33 mouse cellular contexts compared by ENCODE assay signal in genomic region chr13:60032586-60032985, GRCm38 (mm10).
DNase-seq lines count a peak whose midpoint lies in the region; ATAC-seq lines count a peak whose summit lies in the region.
"Had no signal": no experiment of that assay in that cellular context is flagged by ENCODE, and none has a peak within 500 bp of the region (broad histone marks: within the 10 kb centered on the region; RNA-seq: fewer than 3 reads in every experiment).

No protein-coding gene starts in this region.

- 0 out of 2 replicates have a peak, but pooled peaks cover 8% of the 10 kb centered on the region for H3K4me1 ChIP-seq in limb, embryonic 15.5 days
- no peaks in the 10 kb centered on the region for H3K4me1 ChIP-seq in limb, embryonic 10.5 days
- H3K4me1 ChIP-seq: embryonic facial prominence, embryonic 12.5 days; forebrain, embryonic 10.5 days; kidney, embryonic 15.5 days; liver, embryonic 13.5 days had no signal

- H3K4me2 ChIP-seq in limb, embryonic 15.5 days: no peak overlapping the region
- H3K4me2 ChIP-seq: embryonic facial prominence, embryonic 12.5 days; forebrain, embryonic 15.5 days; heart, embryonic 13.5 days; kidney, embryonic 15.5 days; liver, embryonic 13.5 days; neural tube, embryonic 15.5 days had no signal

- no peak overlapping the region for H3K27ac ChIP-seq in limb, embryonic 15.5 days
- no peak overlapping the region for H3K27ac ChIP-seq in limb, embryonic 10.5 days
- H3K27ac ChIP-seq: embryonic facial prominence, embryonic 12.5 days; forebrain, embryonic 10.5 days; forebrain, embryonic 15.5 days; heart, embryonic 13.5 days; kidney, embryonic 15.5 days; layer of hippocampus, adult 2 months; left cerebral cortex, adult 2 months; liver, embryonic 13.5 days; neural tube, embryonic 15.5 days had no signal

- no peaks in the 10 kb centered on the region for H3K9me3 ChIP-seq in limb, embryonic 15.5 days
- no peaks in the 10 kb centered on the region; the same call in 1 of the 2 replicates for H3K9me3 ChIP-seq in limb, embryonic 10.5 days (replicated peaks)
- H3K9me3 ChIP-seq: embryonic facial prominence, embryonic 12.5 days; forebrain, embryonic 15.5 days; heart, embryonic 13.5 days; kidney, embryonic 15.5 days; liver, embryonic 13.5 days; neural tube, embryonic 15.5 days had no signal

- 86% methylated on average over 5 of the region's 5 CpGs for WGBS in limb, embryonic 15.5 days
- WGBS in limb, embryonic 10.5 days: 90% methylated on average over 5 of the region's 5 CpGs

- no peaks in the 10 kb centered on the region for H3K27me3 ChIP-seq in limb, embryonic 15.5 days
- H3K27me3 ChIP-seq in limb, embryonic 10.5 days (ENCODE audit: low read depth, poor library complexity, severe bottlenecking): no peaks in the 10 kb centered on the region
- H3K27me3 ChIP-seq: CH12.LX; embryonic facial prominence, embryonic 12.5 days; forebrain, embryonic 15.5 days; heart, embryonic 13.5 days; kidney, embryonic 15.5 days; liver, embryonic 13.5 days; neural tube, embryonic 15.5 days had no signal

- H3K9ac ChIP-seq in limb, embryonic 15.5 days: no peak overlapping the region
- H3K9ac ChIP-seq: embryonic facial prominence, embryonic 12.5 days; forebrain, embryonic 15.5 days; heart, embryonic 13.5 days; kidney, embryonic 15.5 days; liver, embryonic 13.5 days; neural tube, embryonic 15.5 days had no signal

- intact Hi-C loops in gastrocnemius, postnatal 14 days (cut with DNase I; ENCODE audit: low total_unique reads): no loop called here
- intact Hi-C loops in left cerebral cortex, postnatal 14 days (cut with DNase I): no loop called here

- H3K4me3 ChIP-seq in limb, embryonic 15.5 days: no peak overlapping the region
- H3K4me3 ChIP-seq in limb, embryonic 10.5 days: no peak overlapping the region
- H3K4me3 ChIP-seq: embryonic facial prominence, embryonic 12.5 days; forebrain, embryonic 10.5 days; forebrain, embryonic 15.5 days; heart, embryonic 13.5 days; kidney, embryonic 15.5 days; layer of hippocampus, adult 2 months; left cerebral cortex, adult 2 months; liver, embryonic 13.5 days; neural tube, embryonic 15.5 days had no signal

- DNase-seq in adrenal gland, postnatal 10 days: peak; percentile 32
- no peak for DNase-seq in adrenal gland, adult 2 months
- peak; percentile 20 to 43 for DNase-seq in gastrocnemius, adult 8-10 months (ENCODE audit: low spot score in 2 of 2)
- no peak for DNase-seq in gastrocnemius, postnatal 14 days
- no peak for DNase-seq in limb, embryonic 10.5 days (ENCODE audit: low spot score)
- no peak for DNase-seq in testis, postnatal 10 days (ENCODE audit: low spot score)
- no peak for DNase-seq in left cerebral cortex, postnatal 14 days (ENCODE audit: low spot score in 2 of 2)
- DNase-seq: cerebellum, adult 11-12 months; cerebellum, adult 9-11 months; embryo, embryonic 11 days; heart, postnatal 10 days; kidney, adult 18-20 months; kidney, postnatal 25 days; liver, embryonic 13.5 days; lung, adult 18-20 months; midbrain, embryonic 14.5 days; retina, postnatal 1 day; right cerebral cortex, postnatal 14 days; spleen, adult 18-20 months; thymus, adult 18-20 months; thymus, postnatal 36 days had no signal

- H3K36me3 ChIP-seq in limb, embryonic 15.5 days: no peaks in the 10 kb centered on the region
- H3K36me3 ChIP-seq in limb, embryonic 10.5 days: no peaks in the 10 kb centered on the region
- H3K36me3 ChIP-seq: embryonic facial prominence, embryonic 12.5 days; forebrain, embryonic 10.5 days; forebrain, embryonic 15.5 days; heart, embryonic 13.5 days; kidney, embryonic 15.5 days; liver, embryonic 13.5 days; neural tube, embryonic 15.5 days had no signal

- 0 out of 2 replicates have a peak, but pooled peaks have one; percentile 30 for ATAC-seq in limb, embryonic 15.5 days (ENCODE audit: insufficient number of reproducible peaks, low FRiP score, low TSS enrichment, low read depth)
- ATAC-seq: forebrain, embryonic 15.5 days; hindbrain, embryonic 16.5 days; lung, postnatal 0 days had no signal

Comparison
In these comparisons a context has a peak if more than half of its experiments do, and no peak if none do; other contexts are left out.
1. DNase-seq: peak in adrenal gland, postnatal 10 days (single experiment) and gastrocnemius, adult 8-10 months (2 of 2); none in adrenal gland, adult 2 months (single experiment), gastrocnemius, postnatal 14 days (single experiment), limb, embryonic 10.5 days (single experiment), testis, postnatal 10 days (single experiment) and left cerebral cortex, postnatal 14 days (0 of 2).